Mouse (Mus musculus): Measurements from ENCODE around the gene Mcrip1. TPM values are rescaled to one million over a fixed set of nuclear protein-coding genes. Genes with fewer than 3 reads are reported as not detected.

Gene Mcrip1
- polyA plus RNA-seq, 1 experiment from 2014 or later, result 46.9 TPM

DNA sequence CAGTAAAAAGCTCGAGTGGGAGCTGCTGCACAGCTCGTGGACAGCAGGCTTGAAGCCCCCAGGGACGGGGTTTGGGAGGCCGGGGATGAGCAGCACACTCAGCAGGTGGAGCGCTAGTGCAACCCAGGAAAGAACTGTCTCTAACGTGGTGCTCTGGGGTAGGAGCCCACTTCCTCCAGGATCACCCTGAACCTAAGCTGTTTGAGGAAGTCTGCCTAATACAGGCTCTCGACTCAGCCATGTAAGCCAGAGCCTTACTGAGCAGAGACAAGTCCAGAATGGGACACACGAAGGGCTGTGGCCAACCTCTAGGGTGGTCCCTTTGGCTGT lies 10.6 kb downstream of the Mcrip1 start:
- H3K9me3 ChIP-seq (replicated peaks), result no peaks in the 10 kb centered on the region
- H3K36me3 ChIP-seq, result peaks cover 17% of the 10 kb centered on the region; the same call in 1 of the 2 replicates
- no peak overlapping the region for H3K4me3 ChIP-seq (replicated peaks)
- no peak overlapping the region for H3K9ac ChIP-seq
- H3K4me2 ChIP-seq, result no peak overlapping the region
- peaks cover 18% of the 10 kb centered on the region for H3K27me3 ChIP-seq
- H3K4me1 ChIP-seq (replicated peaks), result peaks cover 23% of the 10 kb centered on the region
- H3K27ac ChIP-seq, result no peak overlapping the region; the same call in 1 of the 2 replicates
- ATAC-seq (ENCODE audit: low read depth) (no peak), DNase-seq (no peak)
- 34% methylated on average over 8 of the region's 8 CpGs for WGBS (ENCODE audit: insufficient replicate concordance)

- WGBS (ENCODE audit: insufficient replicate concordance), result 71% methylated on average over 3 of the region's 3 CpGs
Observed at GRCm38 (mm10) chr11:120538485-120538884, 11.0 kb downstream of the Mcrip1 start.

GRCm38 (mm10) chr11:120535804-120536203 lies 13.7 kb downstream of the Mcrip1 start:
- Histone ChIP-seq H3K9me3 (replicated peaks) (no peaks in the 10 kb centered on the region), H3K4me3 (replicated peaks) (no peak overlapping the region), H3K27me3 (peaks cover 49% of the 10 kb centered on the region), H3K4me1 (replicated peaks) (peaks cover 30% of the 10 kb centered on the region), H3K36me3 (no peaks in the 10 kb centered on the region), H3K9ac (no peak overlapping the region), H3K27ac (no peak overlapping the region), H3K4me2 (no peak overlapping the region)
- DNase-seq (no peak), ATAC-seq (ENCODE audit: low read depth) (no peak)
- WGBS (ENCODE audit: insufficient replicate concordance), result 53% methylated on average over 3 of the region's 3 CpGs

More at GRCm38 (mm10) chr11:120538485-120538884, 11.0 kb downstream of the Mcrip1 start:
- DNase-seq (no peak), ATAC-seq (ENCODE audit: low read depth) (no peak)
- peaks cover 23% of the 10 kb centered on the region for H3K4me1 ChIP-seq (replicated peaks)
- no peak overlapping the region for H3K9ac ChIP-seq
- peaks cover 22% of the 10 kb centered on the region for H3K27me3 ChIP-seq
- no peak overlapping the region for H3K27ac ChIP-seq
- no peak overlapping the region for H3K4me2 ChIP-seq
- H3K9me3 ChIP-seq (replicated peaks), result no peaks in the 10 kb centered on the region
- no peak overlapping the region for H3K4me3 ChIP-seq (replicated peaks)
- H3K36me3 ChIP-seq, result peaks cover 13% of the 10 kb centered on the region; the same call in 1 of the 2 replicates

DNA sequence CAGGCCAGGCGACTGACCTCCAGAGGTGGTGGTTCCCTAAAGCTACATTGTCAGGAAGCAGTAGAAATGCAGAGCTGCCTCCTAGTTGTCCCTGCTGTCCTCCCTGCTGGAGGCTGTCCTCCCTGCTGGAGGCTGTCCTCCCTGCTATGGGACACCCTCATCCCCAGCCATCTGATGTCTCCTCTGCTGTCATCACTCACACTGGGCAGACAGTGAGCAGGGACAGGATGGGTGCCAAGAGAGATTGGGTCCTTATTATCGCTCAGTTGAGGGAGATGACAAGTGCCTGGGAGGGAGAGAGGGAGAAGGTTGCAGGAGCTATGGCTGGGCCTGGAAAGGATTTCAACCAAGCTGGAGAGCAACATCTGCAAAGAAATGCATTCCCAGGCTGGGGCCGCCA lies 14.4 kb downstream of the Mcrip1 start:
- DNase-seq (no peak), ATAC-seq (ENCODE audit: low read depth) (no peak)
- Histone ChIP-seq H3K4me3 (replicated peaks) (no peak overlapping the region), H3K36me3 (no peaks in the 10 kb centered on the region), H3K4me2 (no peak overlapping the region), H3K9ac (no peak overlapping the region), H3K27ac (no peak overlapping the region), H3K27me3 (peaks cover 56% of the 10 kb centered on the region), H3K4me1 (replicated peaks) (peaks cover 32% of the 10 kb centered on the region), H3K9me3 (replicated peaks) (no peaks in the 10 kb centered on the region)
- 66% methylated on average over 3 of the region's 3 CpGs for WGBS (ENCODE audit: insufficient replicate concordance)

GRCm38 (mm10) chr11:120534093-120534492 lies 15.4 kb downstream of the Mcrip1 start:
- Histone ChIP-seq H3K4me3 (replicated peaks) (no peak overlapping the region), H3K27me3 (peaks cover 66% of the 10 kb centered on the region), H3K4me1 (replicated peaks) (peaks cover 22% of the 10 kb centered on the region), H3K36me3 (no peaks in the 10 kb centered on the region), H3K4me2 (no peak overlapping the region), H3K9ac (no peak overlapping the region), H3K9me3 (replicated peaks) (no peaks in the 10 kb centered on the region), H3K27ac (no peak overlapping the region)
- DNase-seq (no peak), ATAC-seq (ENCODE audit: low read depth) (no peak)
- 65% methylated on average over 8 of the region's 8 CpGs for WGBS (ENCODE audit: insufficient replicate concordance)

GRCm38 (mm10) chr11:120531646-120532045 lies 17.9 kb downstream of the Mcrip1 start:
- 30% methylated on average over 9 of the region's 9 CpGs for WGBS (ENCODE audit: insufficient replicate concordance)
- ATAC-seq (ENCODE audit: low read depth) (no peak), DNase-seq (no peak)
- Histone ChIP-seq H3K4me1 (replicated peaks) (peaks cover 31% of the 10 kb centered on the region), H3K36me3 (no peaks in the 10 kb centered on the region), H3K27me3 (peaks cover 79% of the 10 kb centered on the region), H3K27ac (no peak overlapping the region; the same call in 1 of the 2 replicates), H3K9ac (peak overlapping the region; percentile 65), H3K4me2 (peak overlapping the region; percentile 61), H3K9me3 (replicated peaks) (no peaks in the 10 kb centered on the region), H3K4me3 (replicated peaks) (peak overlapping the region; percentile 54)

- 10% methylated on average over 62 of the region's 62 CpGs for WGBS (ENCODE audit: insufficient replicate concordance)
- Histone ChIP-seq H3K4me2 (peak within 1 kb of the TSS; percentile 61), H3K4me1 (replicated peaks) (peaks cover 31% of the 10 kb centered on the region), H3K27ac (peak within 1 kb of the TSS; percentile 29), H3K27me3 (peaks cover 74% of the 10 kb centered on the region), H3K36me3 (no peaks in the 10 kb centered on the region), H3K4me3 (replicated peaks) (peak within 1 kb of the TSS; percentile 54), H3K9me3 (replicated peaks) (no peaks in the 10 kb centered on the region), H3K9ac (peak within 1 kb of the TSS; percentile 65)
- no peak; the same call in 1 of the 2 replicates for ATAC-seq (ENCODE audit: low read depth)
- no peak for DNase-seq
Observed at GRCm38 (mm10) chr11:120530085-120530964, 19.2 kb downstream of the Mcrip1 start, which contains the start of gene Gcgr. Gene Gcgr (plus strand): TSS chr11:120530699.

GRCm38 (mm10) chr11:120528903-120529302 lies 20.6 kb downstream of the Mcrip1 start:
- Histone ChIP-seq H3K36me3 (no peaks in the 10 kb centered on the region), H3K4me1 (replicated peaks) (peaks cover 31% of the 10 kb centered on the region), H3K9ac (no peak overlapping the region), H3K27ac (peak overlapping the region; percentile 29), H3K27me3 (peaks cover 63% of the 10 kb centered on the region), H3K4me2 (no peak overlapping the region), H3K4me3 (replicated peaks) (no peak overlapping the region), H3K9me3 (replicated peaks) (no peaks in the 10 kb centered on the region)
- DNase-seq, result no peak
- 62% methylated on average over 4 of the region's 4 CpGs for WGBS (ENCODE audit: insufficient replicate concordance)
- peak; percentile 46 for ATAC-seq (ENCODE audit: low read depth)

DNA sequence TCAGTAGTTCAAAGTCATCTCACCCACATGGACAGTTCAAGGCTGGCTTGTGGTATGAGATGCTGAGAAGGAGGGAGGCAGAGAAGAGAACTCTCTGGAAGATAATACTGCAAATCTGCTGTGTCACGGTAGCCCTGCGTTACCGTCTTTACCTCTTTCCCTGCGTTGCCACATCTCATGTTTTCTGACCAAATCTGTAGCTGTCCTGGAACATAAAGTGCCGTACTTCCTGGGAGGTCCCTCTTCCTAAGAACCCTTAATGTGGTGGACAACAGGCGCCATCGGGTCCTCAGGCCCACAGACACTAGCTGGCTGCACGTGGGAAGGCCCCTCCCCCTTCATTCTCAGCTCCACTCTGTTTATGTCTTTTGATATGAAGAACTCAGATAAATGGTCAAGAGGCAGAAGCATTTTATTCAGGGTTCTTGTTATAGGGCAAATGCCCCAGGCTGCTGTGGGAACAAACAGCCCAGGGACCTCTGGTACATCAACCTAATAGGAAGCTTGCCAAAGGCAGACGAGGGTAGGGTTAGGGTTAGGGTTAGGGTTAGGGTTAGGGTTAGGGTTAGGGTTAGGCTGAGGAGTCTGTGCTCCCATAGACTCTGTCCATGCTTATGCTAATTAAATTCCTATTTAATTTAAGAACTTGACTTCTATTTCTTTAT lies 21.7 kb downstream of the Mcrip1 start:
- Histone ChIP-seq H3K4me3 (replicated peaks) (no peak overlapping the region), H3K9ac (no peak overlapping the region), H3K4me1 (replicated peaks) (peaks cover 32% of the 10 kb centered on the region), H3K9me3 (replicated peaks) (no peaks in the 10 kb centered on the region), H3K27me3 (peaks cover 53% of the 10 kb centered on the region), H3K27ac (no peak overlapping the region), H3K36me3 (no peaks in the 10 kb centered on the region), H3K4me2 (peak overlapping the region; percentile 25; the same call in 1 of the 2 replicates)
- ATAC-seq (ENCODE audit: low read depth) (peak; percentile 32; the same call in 1 of the 2 replicates), DNase-seq (no peak)
- 49% methylated on average over 9 of the region's 9 CpGs for WGBS (ENCODE audit: insufficient replicate concordance)

GRCm38 (mm10) chr11:120525959-120526358 lies 23.6 kb downstream of the Mcrip1 start:
- Histone ChIP-seq H3K9ac (no peak overlapping the region), H3K4me2 (no peak overlapping the region), H3K9me3 (replicated peaks) (no peaks in the 10 kb centered on the region), H3K36me3 (no peaks in the 10 kb centered on the region), H3K4me1 (replicated peaks) (peaks cover 39% of the 10 kb centered on the region), H3K27me3 (peaks cover 34% of the 10 kb centered on the region), H3K27ac (no peak overlapping the region), H3K4me3 (replicated peaks) (no peak overlapping the region)
- ATAC-seq (ENCODE audit: low read depth), result no peak
- 62% methylated on average over 2 of the region's 2 CpGs for WGBS (ENCODE audit: insufficient replicate concordance)
- no peak for DNase-seq

DNA sequence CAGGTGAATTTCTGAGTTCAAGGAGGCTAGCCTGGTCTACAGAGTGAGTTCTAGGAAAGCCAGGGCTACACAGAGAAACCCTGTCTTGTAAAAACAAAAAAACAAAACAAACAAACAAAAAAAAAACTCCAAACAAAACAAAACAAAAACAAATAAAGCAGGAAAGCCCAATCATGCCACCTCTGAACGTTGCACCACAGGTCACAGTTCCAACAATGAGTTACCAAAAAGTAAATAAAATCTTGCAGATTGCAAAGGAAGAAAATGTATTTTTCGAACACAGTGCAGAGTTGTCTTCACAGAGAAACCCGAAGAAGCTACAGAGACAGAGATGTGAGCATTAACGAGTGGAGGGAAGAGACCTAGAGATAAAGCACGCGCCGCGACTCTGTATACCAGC lies 26.9 kb downstream of the Mcrip1 start:
- Histone ChIP-seq H3K9me3 (replicated peaks) (no peaks in the 10 kb centered on the region), H3K4me3 (replicated peaks) (no peak overlapping the region), H3K27ac (no peak overlapping the region), H3K36me3 (no peaks in the 10 kb centered on the region), H3K4me2 (no peak overlapping the region), H3K27me3 (peaks cover under 1% of the 10 kb centered on the region; the same call in 1 of the 2 replicates), H3K9ac (no peak overlapping the region), H3K4me1 (replicated peaks) (peaks cover 51% of the 10 kb centered on the region)
- DNase-seq, result no peak
- WGBS (ENCODE audit: insufficient replicate concordance), result 68% methylated on average over 8 of the region's 8 CpGs
- ATAC-seq (ENCODE audit: low read depth), result no peak

All from liver, embryonic 13.5 days (tissue).